In the genomic region with DNA sequence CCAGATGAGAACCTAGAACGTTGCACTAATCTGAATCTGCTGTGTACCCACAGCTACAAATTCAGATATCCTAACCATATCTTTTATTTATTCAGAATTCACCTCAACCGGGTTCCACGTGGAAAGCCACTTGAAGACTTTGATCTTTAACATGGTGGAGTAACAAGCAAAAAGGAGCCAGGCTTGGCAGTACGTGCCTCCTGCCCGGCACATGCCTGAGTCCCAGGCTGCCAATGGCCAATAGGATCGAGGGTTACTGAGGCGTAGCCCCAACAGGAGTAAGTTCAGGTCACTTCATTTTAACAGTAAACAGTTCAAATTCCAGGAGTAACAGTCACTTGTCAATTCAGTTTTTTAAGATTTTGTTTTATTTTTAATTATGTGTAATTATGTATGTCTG, we compare ENCODE assay signal across 32 mouse cellular contexts. TPM values are rescaled to one million over a fixed set of nuclear protein-coding genes. Genes with fewer than 3 reads are reported as not detected.
DNase-seq lines count a peak whose midpoint lies in the region; ATAC-seq and TF ChIP-seq lines count a peak whose summit lies in the region.
"Had no signal": no experiment of that assay in that cellular context is flagged by ENCODE, and none has a peak within 500 bp of the region (broad histone marks: within the 10 kb centered on the region; RNA-seq: fewer than 3 reads in every experiment).

No protein-coding gene starts in this region.

- no peaks in the 10 kb centered on the region for H3K27me3 ChIP-seq in liver, embryonic 12.5 days (replicated peaks)
- H3K27me3 ChIP-seq in kidney, postnatal 0 days (ENCODE audit: insufficient read depth, low read length) = no peaks in the 10 kb centered on the region
- H3K27me3 ChIP-seq in liver, embryonic 13.5 days = no peaks in the 10 kb centered on the region
- no peaks in the 10 kb centered on the region for H3K27me3 ChIP-seq in stomach, embryonic 16.5 days (ENCODE audit: control insufficient read depth, insufficient read depth, low read length)
- H3K27me3 ChIP-seq in forebrain, embryonic 10.5 days (ENCODE audit: poor library complexity, severe bottlenecking) = no peaks in the 10 kb centered on the region
- H3K27me3 ChIP-seq: CH12.LX; embryonic facial prominence, embryonic 12.5 days; heart, embryonic 12.5 days; megakaryocyte, embryonic 14.5 days; midbrain, embryonic 13.5 days; Patski had no signal

- TF ChIP-seq CTCF in kidney, postnatal 0 days (IDR thresholded peaks at IDR 0.05; ENCODE audit: low read depth) = no peak

- no peak for ATAC-seq in liver, embryonic 12.5 days
- peak; percentile 80; the same call in 1 of the 2 replicates for ATAC-seq in kidney, postnatal 0 days (replicated peaks; ENCODE audit: low FRiP score, low read depth)
- ATAC-seq in liver, embryonic 13.5 days (ENCODE audit: low read depth) = no peak
- ATAC-seq in stomach, embryonic 16.5 days (ENCODE audit: insufficient read depth, low FRiP score) = no peak
- ATAC-seq in erythroblast, adult 5-6 weeks (replicated peaks; ENCODE audit: low FRiP score, poor library complexity, severe bottlenecking) = no peak
- ATAC-seq: forebrain, embryonic 14.5 days; intestine, postnatal 0 days; midbrain, embryonic 13.5 days; Patski had no signal

- no peak overlapping the region for H3K4me3 ChIP-seq in liver, embryonic 12.5 days
- H3K4me3 ChIP-seq in kidney, postnatal 0 days (replicated peaks; ENCODE audit: low read depth, low read length) = no peak overlapping the region
- H3K4me3 ChIP-seq in liver, embryonic 13.5 days (replicated peaks) = no peak overlapping the region
- no peak overlapping the region for H3K4me3 ChIP-seq in stomach, embryonic 16.5 days (replicated peaks; ENCODE audit: low read length)
- H3K4me3 ChIP-seq in forebrain, embryonic 10.5 days = no peak overlapping the region
- H3K4me3 ChIP-seq: embryonic facial prominence, embryonic 12.5 days; heart, embryonic 12.5 days; hindbrain, embryonic 10.5 days; megakaryocyte, embryonic 14.5 days; midbrain, embryonic 13.5 days had no signal

- peak overlapping the region; percentile 76 for H3K27ac ChIP-seq in liver, embryonic 12.5 days
- peak overlapping the region; percentile 57 for H3K27ac ChIP-seq in kidney, postnatal 0 days
- H3K27ac ChIP-seq in liver, embryonic 13.5 days = peak overlapping the region; percentile 74
- H3K27ac ChIP-seq in stomach, embryonic 16.5 days (ENCODE audit: low read length) = 0 out of 2 replicates have a peak overlapping the region, but pooled peaks have one; percentile 67
- H3K27ac ChIP-seq in forebrain, embryonic 10.5 days = no peak overlapping the region
- H3K27ac ChIP-seq: embryonic facial prominence, embryonic 12.5 days; hindbrain, embryonic 10.5 days; midbrain, embryonic 13.5 days had no signal

- no peak for DNase-seq in liver
- no peak for DNase-seq in kidney, postnatal 0 days (ENCODE audit: low spot score)
- no peak for DNase-seq in liver, embryonic 13.5 days
- no peak for DNase-seq in forebrain, embryonic 10.5 days (ENCODE audit: extremely low spot score, low spot score)
- no peak for DNase-seq in layer of hippocampus, postnatal 36 days
- DNase-seq: adrenal gland, postnatal 36 days; B cell, adult 2 months; cerebellum, adult 18-20 months; cerebellum, postnatal 14 days; gastrocnemius, postnatal 10 days; heart, adult 18-20 months; heart, postnatal 10 days; lung, adult 2 months; thymus, postnatal 14 days had no signal

- no peak overlapping the region for H3K4me2 ChIP-seq in liver, embryonic 12.5 days
- no peak overlapping the region for H3K4me2 ChIP-seq in kidney, postnatal 0 days (ENCODE audit: low read length)
- H3K4me2 ChIP-seq in liver, embryonic 13.5 days = no peak overlapping the region
- H3K4me2 ChIP-seq in stomach, embryonic 16.5 days (ENCODE audit: low read depth, low read length) = no peak overlapping the region
- H3K4me2 ChIP-seq: embryonic facial prominence, embryonic 12.5 days; heart, embryonic 12.5 days; midbrain, embryonic 13.5 days had no signal

- no peaks in the 10 kb centered on the region for H3K9me3 ChIP-seq in liver, embryonic 12.5 days (replicated peaks)
- no peaks in the 10 kb centered on the region for H3K9me3 ChIP-seq in kidney, postnatal 0 days (replicated peaks; ENCODE audit: low read length)
- H3K9me3 ChIP-seq in liver, embryonic 13.5 days (replicated peaks) = no peaks in the 10 kb centered on the region
- no peaks in the 10 kb centered on the region for H3K9me3 ChIP-seq in stomach, embryonic 16.5 days (replicated peaks; ENCODE audit: control insufficient read depth, low read length)
- no peaks in the 10 kb centered on the region for H3K9me3 ChIP-seq in forebrain, embryonic 10.5 days
- H3K9me3 ChIP-seq: embryonic facial prominence, embryonic 12.5 days; G1E; heart, embryonic 12.5 days; hindbrain, embryonic 10.5 days; megakaryocyte, embryonic 14.5 days; midbrain, embryonic 13.5 days had no signal

- H3K4me1 ChIP-seq in liver, embryonic 12.5 days = peaks cover 95% of the 10 kb centered on the region
- 0 out of 2 replicates have a peak, but pooled peaks cover 6% of the 10 kb centered on the region for H3K4me1 ChIP-seq in kidney, postnatal 0 days (replicated peaks; ENCODE audit: insufficient read depth, low read length)
- peaks cover 94% of the 10 kb centered on the region for H3K4me1 ChIP-seq in liver, embryonic 13.5 days (replicated peaks)
- H3K4me1 ChIP-seq in stomach, embryonic 16.5 days (ENCODE audit: control insufficient read depth, insufficient read depth, low read length) = peaks cover 10% of the 10 kb centered on the region; the same call in 1 of the 2 replicates
- H3K4me1 ChIP-seq in forebrain, embryonic 10.5 days = 0 out of 2 replicates have a peak, but pooled peaks cover 3% of the 10 kb centered on the region
- H3K4me1 ChIP-seq: embryonic facial prominence, embryonic 12.5 days; hindbrain, embryonic 10.5 days; midbrain, embryonic 13.5 days had no signal

- H3K36me3 ChIP-seq in liver, embryonic 12.5 days = peaks cover 86% of the 10 kb centered on the region
- H3K36me3 ChIP-seq in kidney, postnatal 0 days (ENCODE audit: insufficient read depth, low read length) = no peaks in the 10 kb centered on the region
- H3K36me3 ChIP-seq in liver, embryonic 13.5 days = peaks cover 74% of the 10 kb centered on the region
- H3K36me3 ChIP-seq in stomach, embryonic 16.5 days (ENCODE audit: control insufficient read depth, insufficient read depth, low read length) = no peaks in the 10 kb centered on the region
- H3K36me3 ChIP-seq in forebrain, embryonic 10.5 days (replicated peaks) = peaks cover 51% of the 10 kb centered on the region

- WGBS in liver, embryonic 12.5 days (ENCODE audit: insufficient replicate concordance) = 84% methylated on average over 7 of the region's 7 CpGs
- 63% methylated on average over 7 of the region's 7 CpGs for WGBS in kidney, postnatal 0 days
- WGBS in liver, embryonic 13.5 days (ENCODE audit: insufficient replicate concordance) = 90% methylated on average over 7 of the region's 7 CpGs
- 80% methylated on average over 7 of the region's 7 CpGs for WGBS in stomach, embryonic 16.5 days
- 94% methylated on average over 7 of the region's 7 CpGs for WGBS in forebrain, embryonic 10.5 days

- H3K9ac ChIP-seq in liver, embryonic 12.5 days = no peak overlapping the region
- H3K9ac ChIP-seq in kidney, postnatal 0 days (ENCODE audit: low read depth, low read length) = no peak overlapping the region
- H3K9ac ChIP-seq in liver, embryonic 13.5 days = 0 out of 2 replicates have a peak overlapping the region, but pooled peaks have one; percentile 31
- H3K9ac ChIP-seq in stomach, embryonic 16.5 days (ENCODE audit: low read length) = no peak overlapping the region
- H3K9ac ChIP-seq: embryonic facial prominence, embryonic 12.5 days; heart, embryonic 12.5 days; midbrain, embryonic 13.5 days had no signal

RNA-seq across cellular contexts. Expression of a gene that starts 22.4 kb away (rescaled TPM):
- polyA plus RNA-seq in liver, embryonic 12.5 days (2016; fragmentation: Nextera tagmentation; extraction: Ambion mirVana) = 37.7 and 37.8 TPM in 2 replicates
- polyA plus RNA-seq in kidney, postnatal 0 days (2015; fragmentation: Nextera tagmentation; extraction: Ambion mirVana) = 7.0 and 8.9 TPM in 2 replicates
- 36.1 and 36.2 TPM in 2 replicates for polyA plus RNA-seq in liver, embryonic 13.5 days (2015; fragmentation: Nextera tagmentation; extraction: Ambion mirVana)
- polyA plus RNA-seq in stomach, embryonic 16.5 days (2015; fragmentation: Nextera tagmentation; extraction: Ambion mirVana) = 13.7 and 14.1 TPM in 2 replicates
- total RNA-seq in erythroblast, adult 5-6 weeks (2015; ENCODE audit: low replicate concordance) = 514 and 565 TPM in 2 replicates
- total RNA-seq in erythroblast, adult 5-6 weeks (2017; ENCODE audit: low replicate concordance) = 620 and 633 TPM in 2 replicates
- polyA plus RNA-seq in forebrain, embryonic 10.5 days (2016; fragmentation: Nextera tagmentation; extraction: Ambion mirVana) = 9.5 and 11.1 TPM in 2 replicates
- 10 to 100 TPM; 24.4 to 27.6 TPM for total RNA-seq in layer of hippocampus, postnatal 36 days (2021)

RNA-seq across cellular contexts. Expression of a gene that starts 22.7 kb away (rescaled TPM):
- 0.12 and 0.19 TPM in 2 replicates for polyA plus RNA-seq in liver, embryonic 12.5 days (2016; fragmentation: Nextera tagmentation; extraction: Ambion mirVana)
- 0.05 TPM in 1 of 2 replicates, not detected in the other for polyA plus RNA-seq in kidney, postnatal 0 days (2015; fragmentation: Nextera tagmentation; extraction: Ambion mirVana)
- polyA plus RNA-seq in liver, embryonic 13.5 days (2015; fragmentation: Nextera tagmentation; extraction: Ambion mirVana) = 0.06 and 0.08 TPM in 2 replicates
- polyA plus RNA-seq in stomach, embryonic 16.5 days (2015; fragmentation: Nextera tagmentation; extraction: Ambion mirVana) = 0.10 and 0.18 TPM in 2 replicates
- total RNA-seq in erythroblast, adult 5-6 weeks (2015; ENCODE audit: low replicate concordance) = 1.0 and 1.2 TPM in 2 replicates
- 2.5 and 3.2 TPM in 2 replicates for total RNA-seq in erythroblast, adult 5-6 weeks (2017; ENCODE audit: low replicate concordance)
- polyA plus RNA-seq in forebrain, embryonic 10.5 days (2016; fragmentation: Nextera tagmentation; extraction: Ambion mirVana) = 0.06 and 0.07 TPM in 2 replicates
- total RNA-seq in layer of hippocampus, postnatal 36 days (2021) = under 1 TPM in 1 of 2 experiments, not detected in 1; 0.22 TPM
- total RNA-seq: adrenal gland, adult 18-20 months; adrenal gland, postnatal 36 days; gastrocnemius, postnatal 10 days; heart, adult 18-20 months; heart, postnatal 10 days; monocyte, adult 5-6 weeks had no signal
- polyA plus RNA-seq: erythroblast, embryonic 14.5 days; frontal cortex, adult 2 months; G1E; intestine, postnatal 0 days; small intestine, adult 2 months had no signal

RNA-seq across cellular contexts. Expression of a gene that starts 46.3 kb away (rescaled TPM):
- 4.5 and 5.1 TPM in 2 replicates for polyA plus RNA-seq in liver, embryonic 12.5 days (2016; fragmentation: Nextera tagmentation; extraction: Ambion mirVana)
- 19.2 and 21.0 TPM in 2 replicates for polyA plus RNA-seq in kidney, postnatal 0 days (2015; fragmentation: Nextera tagmentation; extraction: Ambion mirVana)
- polyA plus RNA-seq in liver, embryonic 13.5 days (2015; fragmentation: Nextera tagmentation; extraction: Ambion mirVana) = 2.6 and 3.1 TPM in 2 replicates
- 18.1 and 24.7 TPM in 2 replicates for polyA plus RNA-seq in stomach, embryonic 16.5 days (2015; fragmentation: Nextera tagmentation; extraction: Ambion mirVana)
- total RNA-seq in erythroblast, adult 5-6 weeks (2015; ENCODE audit: low replicate concordance) = 0.21 and 0.38 TPM in 2 replicates
- 0.51 TPM in 1 of 2 replicates, not detected in the other for total RNA-seq in erythroblast, adult 5-6 weeks (2017; ENCODE audit: low replicate concordance)
- polyA plus RNA-seq in forebrain, embryonic 10.5 days (2016; fragmentation: Nextera tagmentation; extraction: Ambion mirVana) = 32.7 and 38.3 TPM in 2 replicates
- 10 to 100 TPM; 21.9 to 22.5 TPM for total RNA-seq in layer of hippocampus, postnatal 36 days (2021)
- total RNA-seq: monocyte, adult 5-6 weeks had no signal

RNA-seq across cellular contexts. Expression of a gene that starts 48.3 kb away (rescaled TPM):
- polyA plus RNA-seq in liver, embryonic 12.5 days (2016; fragmentation: Nextera tagmentation; extraction: Ambion mirVana) = 29.0 and 29.2 TPM in 2 replicates
- polyA plus RNA-seq in kidney, postnatal 0 days (2015; fragmentation: Nextera tagmentation; extraction: Ambion mirVana) = 23.4 and 24.9 TPM in 2 replicates
- polyA plus RNA-seq in liver, embryonic 13.5 days (2015; fragmentation: Nextera tagmentation; extraction: Ambion mirVana) = 21.5 and 22.3 TPM in 2 replicates
- 39.4 and 41.0 TPM in 2 replicates for polyA plus RNA-seq in stomach, embryonic 16.5 days (2015; fragmentation: Nextera tagmentation; extraction: Ambion mirVana)
- 13.1 and 15.9 TPM in 2 replicates for total RNA-seq in erythroblast, adult 5-6 weeks (2015; ENCODE audit: low replicate concordance)
- 9.6 and 11.3 TPM in 2 replicates for total RNA-seq in erythroblast, adult 5-6 weeks (2017; ENCODE audit: low replicate concordance)
- 49.5 and 57.9 TPM in 2 replicates for polyA plus RNA-seq in forebrain, embryonic 10.5 days (2016; fragmentation: Nextera tagmentation; extraction: Ambion mirVana)
- total RNA-seq in layer of hippocampus, postnatal 36 days (2021) = 10 to 100 TPM; 14.2 to 15.2 TPM

RNA-seq across cellular contexts. Expression of a gene that starts 50.1 kb away (rescaled TPM):
- polyA plus RNA-seq in liver, embryonic 12.5 days (2016; fragmentation: Nextera tagmentation; extraction: Ambion mirVana) = 53.0 and 53.2 TPM in 2 replicates
- 56.0 and 60.8 TPM in 2 replicates for polyA plus RNA-seq in kidney, postnatal 0 days (2015; fragmentation: Nextera tagmentation; extraction: Ambion mirVana)
- 38.2 and 40.7 TPM in 2 replicates for polyA plus RNA-seq in liver, embryonic 13.5 days (2015; fragmentation: Nextera tagmentation; extraction: Ambion mirVana)
- 49.3 and 54.5 TPM in 2 replicates for polyA plus RNA-seq in stomach, embryonic 16.5 days (2015; fragmentation: Nextera tagmentation; extraction: Ambion mirVana)
- 6.3 and 16.3 TPM in 2 replicates for total RNA-seq in erythroblast, adult 5-6 weeks (2015; ENCODE audit: low replicate concordance)
- total RNA-seq in erythroblast, adult 5-6 weeks (2017; ENCODE audit: low replicate concordance) = 7.1 and 8.3 TPM in 2 replicates
- polyA plus RNA-seq in forebrain, embryonic 10.5 days (2016; fragmentation: Nextera tagmentation; extraction: Ambion mirVana) = 80.2 and 81.3 TPM in 2 replicates
- total RNA-seq in layer of hippocampus, postnatal 36 days (2021) = 10 to 100 TPM; 42.2 to 42.3 TPM
